Mouse (Mus musculus) neural tube, embryonic 15.5 days (tissue): Measurements from ENCODE around the gene Tcap. TPM values are rescaled to one million over a fixed set of nuclear protein-coding genes. Genes with fewer than 3 reads are reported as not detected.
A peak's percentile ranks its signal among the peaks of the same experiment; 100 is the strongest.

ENCODE experiments used
- ATAC-seq: fragments of 200-750 bp; cut with Nextera tagmentation; 2 replicates; pipeline ENCODE4 v1.8.0; 2017; ENCODE audit warnings: mild to moderate bottlenecking, moderate TSS enrichment, moderate library complexity; ENCODE audit not compliant: low FRiP score
- H3K27ac ChIP-seq: fragments of 300-500 bp; sonication (generic); replicated peaks from 2 replicates; pipeline ENCODE4 v1.5.1; 2015; ENCODE audit warnings: mild to moderate bottlenecking, inconsistent platforms
- H3K27me3 ChIP-seq: fragments of 300-500 bp; sonication (generic); replicated peaks from 2 replicates; pipeline ENCODE4 v1.6.1; 2015; ENCODE audit warnings: inconsistent platforms
- H3K36me3 ChIP-seq: fragments of 300-500 bp; sonication (generic); 2 replicates; pipeline ENCODE4 v1.6.1; 2015; ENCODE audit warnings: inconsistent platforms
- H3K4me1 ChIP-seq: fragments of 300-500 bp; sonication (generic); 2 replicates; pipeline ENCODE4 v1.6.1; 2015; ENCODE audit warnings: inconsistent platforms
- H3K4me2 ChIP-seq: fragments of 300-500 bp; sonication (generic); 2 replicates; pipeline ENCODE4 v1.6.1; 2015; ENCODE audit warnings: inconsistent platforms, mild to moderate bottlenecking, moderate library complexity
- H3K4me3 ChIP-seq: fragments of 300-500 bp; sonication (generic); replicated peaks from 2 replicates; pipeline ENCODE4 v1.5.1; 2015; ENCODE audit warnings: mild to moderate bottlenecking, inconsistent platforms
- H3K9ac ChIP-seq: fragments of 300-500 bp; sonication (generic); replicated peaks from 2 replicates; pipeline ENCODE4 v1.6.1; 2015; ENCODE audit warnings: mild to moderate bottlenecking, inconsistent platforms
- H3K9me3 ChIP-seq: fragments of 300-500 bp; sonication (generic); replicated peaks from 2 replicates; pipeline ENCODE4 v1.6.1; 2016; ENCODE audit warnings: inconsistent platforms
- WGBS: fragments of 180-500 bp; shearing (Covaris S2); methylation state at CpG from one replicate; pipeline ENCODE4 v1.1.7; 2015; ENCODE audit warnings: mixed read lengths; 5-methylcytosine and 5-hydroxymethylcytosine counted together
- polyA plus RNA-seq: library from polyadenylated mRNA; unstranded; fragments of >200 nt; fragmentation: Nextera tagmentation; extraction: Ambion mirVana; gene quantifications from 2 replicates; pipeline ENCODE4 v1.2.1, GENCODE M21; 2015

The Tcap gene
- polyA plus RNA-seq, 1 experiment from 2014 or later = 1.7 TPM

DNA sequence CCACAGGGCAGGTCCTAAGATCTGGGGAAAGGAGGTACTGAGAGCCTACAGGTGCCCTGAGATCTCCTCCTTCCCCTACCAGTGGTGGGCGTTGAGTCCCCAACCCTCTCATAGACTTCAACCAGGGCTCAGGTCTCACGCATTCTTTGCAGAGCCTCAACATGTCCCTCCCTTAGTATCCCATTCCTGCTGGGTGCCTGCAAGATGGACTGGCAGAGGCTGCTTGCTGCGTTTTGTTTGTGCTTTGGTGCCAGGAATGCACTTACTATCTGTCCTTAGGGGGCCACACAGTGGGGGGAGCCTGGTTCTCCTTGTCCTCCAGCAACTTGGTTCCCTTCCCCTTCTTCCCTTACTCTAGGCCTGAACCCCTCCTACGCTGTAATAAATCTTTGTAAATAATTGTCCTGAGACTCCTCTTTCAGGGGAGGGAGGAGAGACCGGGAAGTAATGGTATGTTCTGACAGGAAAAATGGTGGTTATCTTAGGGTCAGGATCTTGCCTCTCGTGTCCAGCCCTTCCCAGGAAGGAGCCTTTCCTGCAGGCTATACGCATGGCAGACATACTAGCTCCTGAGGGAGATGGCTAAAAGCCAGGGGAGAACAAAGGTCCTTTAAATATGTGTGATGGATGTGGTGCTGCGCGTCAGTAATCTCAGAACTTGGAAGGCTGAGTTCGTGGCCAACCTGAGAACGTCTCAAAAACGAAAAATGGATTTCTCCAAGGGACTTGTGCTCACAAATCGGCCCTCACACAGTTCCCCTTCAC lies 26.0 kb upstream of the Tcap start:
- Histone ChIP-seq H3K9me3 (no peaks in the 10 kb centered on the region), H3K27ac (peak overlapping the region; percentile 95), H3K4me3 (peak overlapping the region; percentile 75), H3K27me3 (peaks cover 21% of the 10 kb centered on the region), H3K36me3 (no peaks in the 10 kb centered on the region), H3K4me1 (peaks cover 56% of the 10 kb centered on the region), H3K4me2 (peak overlapping the region; percentile 82), H3K9ac (peak overlapping the region; percentile 43)
- 8% methylated on average over 13 of the region's 13 CpGs for WGBS
- no peak for ATAC-seq

DNA sequence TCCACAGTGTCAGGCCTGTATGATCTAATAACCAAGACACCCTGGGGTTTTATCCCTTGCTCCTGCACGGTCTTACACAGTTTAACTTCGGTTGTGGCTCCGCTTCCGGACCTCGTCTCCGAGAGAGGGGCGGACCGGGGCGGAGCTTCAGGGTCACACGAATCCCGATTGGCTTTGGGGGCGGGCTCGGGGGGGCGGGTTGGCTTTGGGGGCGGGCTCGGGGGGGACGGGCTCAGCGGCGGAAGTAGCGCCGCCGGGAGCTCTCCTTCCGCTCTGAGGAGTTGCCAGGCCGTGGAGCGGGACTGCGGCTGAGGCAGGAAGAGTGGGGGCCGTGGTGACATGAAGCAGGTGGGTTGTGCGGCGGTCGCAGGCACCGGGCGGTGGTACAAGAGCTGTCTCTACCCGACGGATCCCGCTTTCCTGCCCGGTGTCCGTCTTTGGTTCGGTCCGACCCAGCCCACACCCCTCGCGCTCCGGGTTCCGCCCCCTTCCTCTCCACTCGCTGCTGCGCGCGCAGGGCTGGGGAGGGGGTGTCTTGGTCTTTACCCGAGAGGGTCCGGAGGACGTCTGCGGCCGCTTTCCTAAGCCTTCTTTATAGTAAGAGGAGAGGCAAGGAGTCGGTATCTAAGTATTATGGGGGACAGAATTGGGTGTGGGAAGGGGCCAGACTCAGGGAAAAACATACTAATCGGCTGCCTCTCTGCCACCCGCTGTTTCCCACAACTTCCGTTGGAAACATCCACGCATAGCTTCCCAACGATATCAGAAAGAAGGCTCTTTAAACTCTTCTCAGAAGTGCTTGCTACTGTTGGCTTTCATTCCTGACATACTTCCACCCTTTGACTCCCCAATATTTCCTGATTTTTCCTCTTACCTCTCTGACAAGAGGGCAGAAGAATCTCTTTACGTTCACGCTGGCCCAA lies 25.2 kb upstream of the Tcap start, which contains the start of gene Stard3:
TSS of gene Stard3 (plus strand) at position 208 of the 923 bp plus-strand sequence.
- ATAC-seq = peak; percentile 90
- peaks cover 12% of the 10 kb centered on the region for H3K27me3 ChIP-seq
- H3K27ac ChIP-seq = peak within 1 kb of the TSS; percentile 95
- H3K9ac ChIP-seq = peak within 1 kb of the TSS; percentile 70
- under 1% methylated on average over 60 of the region's 60 CpGs for WGBS
- peaks cover 56% of the 10 kb centered on the region for H3K4me1 ChIP-seq
- no peaks in the 10 kb centered on the region for H3K9me3 ChIP-seq
- peak within 1 kb of the TSS; percentile 75 for H3K4me3 ChIP-seq
- peak within 1 kb of the TSS; percentile 82 for H3K4me2 ChIP-seq
- no peaks in the 10 kb centered on the region for H3K36me3 ChIP-seq

DNA sequence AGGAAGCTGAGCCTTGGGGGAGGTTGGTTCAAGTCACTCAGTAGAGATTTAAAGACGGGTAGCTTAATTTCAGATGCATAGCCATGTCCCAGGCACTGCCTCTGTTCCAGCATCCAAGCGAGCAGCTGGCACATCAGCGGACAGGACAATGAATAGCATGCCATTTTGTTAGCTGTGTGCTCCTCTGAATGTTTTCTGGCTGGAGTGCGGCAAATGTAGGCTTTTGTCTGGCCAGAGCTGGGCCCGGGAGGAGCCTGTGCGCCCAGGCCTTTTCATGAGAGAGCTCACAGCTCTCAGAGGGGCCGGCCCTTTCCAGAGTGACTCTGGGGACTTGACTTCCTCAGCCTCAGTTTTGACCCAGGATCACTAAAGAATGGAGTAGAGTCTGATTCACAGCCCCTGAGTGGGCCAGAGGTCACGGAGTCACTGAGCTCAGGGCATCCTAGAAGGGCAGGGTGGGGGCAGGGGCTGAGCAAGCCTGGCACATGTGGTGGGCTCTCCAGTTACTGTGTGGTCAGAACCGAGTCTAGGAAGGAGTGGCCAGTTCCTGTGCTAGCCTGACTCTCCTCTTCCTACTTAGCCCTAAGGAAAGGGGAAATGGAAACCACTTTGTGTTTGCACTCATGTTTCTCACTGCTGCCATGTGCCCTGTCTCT lies 22.6 kb upstream of the Tcap start:
- Histone ChIP-seq H3K4me1 (peaks cover 49% of the 10 kb centered on the region), H3K36me3 (no peaks in the 10 kb centered on the region), H3K9me3 (no peaks in the 10 kb centered on the region), H3K9ac (0 out of 2 replicates have a peak overlapping the region, but pooled peaks have one; percentile 0), H3K27me3 (no peaks in the 10 kb centered on the region), H3K27ac (peak overlapping the region; percentile 68), H3K4me2 (0 out of 2 replicates have a peak overlapping the region, but pooled peaks have one; percentile 2), H3K4me3 (no peak overlapping the region)
- WGBS = 24% methylated on average over 9 of the region's 9 CpGs
- no peak for ATAC-seq

DNA sequence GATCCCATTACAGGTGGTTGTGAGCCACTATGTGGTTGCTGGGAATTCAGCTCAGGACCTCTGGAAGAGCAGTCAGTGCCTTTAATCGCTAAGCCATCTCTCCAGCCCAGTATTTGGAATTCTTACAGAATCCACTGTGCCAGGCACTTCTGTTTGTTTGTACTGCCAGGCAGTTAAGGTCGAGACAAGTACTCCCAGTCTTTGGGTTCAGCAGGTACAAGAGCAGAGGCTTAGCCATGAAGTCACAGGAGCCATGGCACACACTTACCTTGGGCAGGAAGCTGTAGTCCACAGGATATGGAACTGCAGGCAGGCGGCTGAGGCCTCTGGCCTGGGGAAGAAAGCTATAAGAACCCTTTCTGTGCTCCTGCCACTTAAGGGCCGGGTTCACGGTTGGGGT lies 19.8 kb upstream of the Tcap start:
- Histone ChIP-seq H3K9ac (no peak overlapping the region), H3K4me2 (no peak overlapping the region), H3K4me3 (no peak overlapping the region), H3K4me1 (peaks cover 36% of the 10 kb centered on the region), H3K9me3 (no peaks in the 10 kb centered on the region), H3K27ac (no peak overlapping the region), H3K36me3 (no peaks in the 10 kb centered on the region), H3K27me3 (no peaks in the 10 kb centered on the region)
- no peak for ATAC-seq
- WGBS = 83% methylated on average over 5 of the region's 5 CpGs

DNA sequence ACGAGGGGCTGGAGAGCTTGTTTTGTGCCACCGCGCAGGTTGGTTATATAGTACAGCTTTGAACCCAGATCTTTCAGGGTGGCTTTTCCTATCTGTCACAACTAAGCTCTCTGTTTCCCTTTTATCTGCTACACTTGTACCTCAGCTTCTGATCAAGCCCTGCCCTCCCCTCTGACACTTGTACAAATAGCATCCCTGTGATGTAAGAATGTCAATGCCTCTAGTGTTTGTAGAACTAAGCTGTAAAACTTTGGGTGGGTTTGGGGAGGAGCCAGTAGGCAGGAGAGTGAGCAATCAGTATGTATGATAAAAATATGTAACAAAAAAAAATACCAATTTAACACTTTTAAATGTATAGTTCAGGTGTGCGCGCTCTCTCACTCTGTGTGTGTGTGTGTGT lies 19.2 kb upstream of the Tcap start:
- no peak for ATAC-seq
- H3K36me3 ChIP-seq = no peaks in the 10 kb centered on the region
- H3K27ac ChIP-seq = no peak overlapping the region
- H3K9me3 ChIP-seq = no peaks in the 10 kb centered on the region
- no peak overlapping the region for H3K4me3 ChIP-seq
- H3K9ac ChIP-seq = no peak overlapping the region
- WGBS = 88% methylated on average over 5 of the region's 5 CpGs
- H3K4me2 ChIP-seq = no peak overlapping the region
- no peaks in the 10 kb centered on the region for H3K27me3 ChIP-seq
- H3K4me1 ChIP-seq = peaks cover 30% of the 10 kb centered on the region

GRCm38 (mm10) chr11:98366290-98366689 lies 17.3 kb upstream of the Tcap start:
- H3K4me3 ChIP-seq = no peak overlapping the region
- ATAC-seq = no peak
- H3K27ac ChIP-seq = no peak overlapping the region
- 85% methylated on average over 10 of the region's 10 CpGs for WGBS
- H3K9me3 ChIP-seq = no peaks in the 10 kb centered on the region
- no peak overlapping the region for H3K9ac ChIP-seq
- H3K4me2 ChIP-seq = no peak overlapping the region
- H3K36me3 ChIP-seq = no peaks in the 10 kb centered on the region
- H3K4me1 ChIP-seq = peaks cover 17% of the 10 kb centered on the region
- no peaks in the 10 kb centered on the region for H3K27me3 ChIP-seq

GRCm38 (mm10) chr11:98367171-98367862 lies 16.3 kb upstream of the Tcap start:
- no peaks in the 10 kb centered on the region for H3K36me3 ChIP-seq
- peaks cover 16% of the 10 kb centered on the region; the same call in 1 of the 2 replicates for H3K4me1 ChIP-seq
- no peak overlapping the region for H3K9ac ChIP-seq
- 83% methylated on average over 10 of the region's 10 CpGs for WGBS
- H3K4me2 ChIP-seq = no peak overlapping the region
- no peaks in the 10 kb centered on the region for H3K27me3 ChIP-seq
- H3K9me3 ChIP-seq = no peaks in the 10 kb centered on the region
- H3K4me3 ChIP-seq = no peak overlapping the region
- no peak for ATAC-seq
- no peak overlapping the region for H3K27ac ChIP-seq

DNA sequence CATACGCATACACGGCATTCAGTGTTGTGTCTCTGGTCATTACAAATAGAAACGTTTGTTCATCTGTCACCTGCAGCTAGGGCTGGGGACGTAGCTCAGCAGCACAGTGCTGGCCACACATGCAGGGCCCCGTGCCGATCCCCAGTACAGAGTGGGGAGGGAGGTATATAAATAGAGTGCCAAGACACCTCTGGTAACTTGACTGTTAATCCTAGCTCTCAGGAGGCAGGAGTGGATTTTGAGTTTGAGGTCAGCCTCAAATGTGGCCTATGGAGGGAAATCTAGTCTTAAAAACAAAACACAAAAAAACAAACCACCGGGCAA lies 15.8 kb upstream of the Tcap start:
- no peak for ATAC-seq
- H3K36me3 ChIP-seq = 0 out of 2 replicates have a peak, but pooled peaks cover 1% of the 10 kb centered on the region
- peaks cover 15% of the 10 kb centered on the region; the same call in 1 of the 2 replicates for H3K4me1 ChIP-seq
- no peaks in the 10 kb centered on the region for H3K27me3 ChIP-seq
- no peak overlapping the region for H3K9ac ChIP-seq
- WGBS = 82% methylated on average over 7 of the region's 7 CpGs
- H3K27ac ChIP-seq = no peak overlapping the region
- no peaks in the 10 kb centered on the region for H3K9me3 ChIP-seq
- no peak overlapping the region for H3K4me2 ChIP-seq
- H3K4me3 ChIP-seq = no peak overlapping the region

GRCm38 (mm10) chr11:98369337-98369736 lies 14.3 kb upstream of the Tcap start:
- H3K36me3 ChIP-seq = 0 out of 2 replicates have a peak, but pooled peaks cover 4% of the 10 kb centered on the region
- 85% methylated on average over 6 of the region's 6 CpGs for WGBS
- H3K4me3 ChIP-seq = no peak overlapping the region
- H3K27me3 ChIP-seq = no peaks in the 10 kb centered on the region
- peaks cover 15% of the 10 kb centered on the region; the same call in 1 of the 2 replicates for H3K4me1 ChIP-seq
- no peak for ATAC-seq
- H3K4me2 ChIP-seq = no peak overlapping the region
- H3K27ac ChIP-seq = no peak overlapping the region
- H3K9ac ChIP-seq = no peak overlapping the region
- H3K9me3 ChIP-seq = no peaks in the 10 kb centered on the region

DNA sequence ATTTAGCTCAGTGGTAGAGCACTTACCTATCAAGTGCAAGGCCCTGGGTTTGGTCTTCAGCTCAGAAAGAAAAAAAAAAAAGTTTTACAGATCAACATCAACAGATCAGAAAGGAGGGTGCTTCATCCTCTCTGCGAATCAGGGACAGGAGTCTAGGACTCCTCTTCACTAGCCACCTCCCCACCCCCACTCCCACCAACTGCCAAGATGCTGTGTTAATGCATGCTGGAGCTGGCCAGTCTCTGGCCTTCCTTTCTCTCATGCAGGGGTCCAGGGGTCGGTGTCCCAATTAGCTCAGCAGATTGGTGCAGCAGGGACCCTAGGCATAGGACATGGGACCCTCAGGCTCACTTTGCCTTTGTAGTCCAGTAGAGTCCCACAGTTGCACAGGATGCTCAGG lies 13.0 kb upstream of the Tcap start:
- Histone ChIP-seq H3K4me3 (no peak overlapping the region), H3K4me1 (peaks cover 15% of the 10 kb centered on the region; the same call in 1 of the 2 replicates), H3K9me3 (no peaks in the 10 kb centered on the region), H3K27ac (no peak overlapping the region), H3K36me3 (peaks cover 11% of the 10 kb centered on the region), H3K4me2 (no peak overlapping the region), H3K9ac (no peak overlapping the region), H3K27me3 (no peaks in the 10 kb centered on the region)
- 87% methylated on average over 2 of the region's 2 CpGs for WGBS
- no peak for ATAC-seq
